Mouse (Mus musculus): ENCODE data around the gene Yju2. TPM values are rescaled to one million over a fixed set of nuclear protein-coding genes. Genes with fewer than 3 reads are reported as not detected.

Gene Yju2
- total RNA-seq, 2 experiments from 2014 or later: 14.2 to 15.0 TPM

Other genes with a start within 250 kb of the Yju2 start
- 1 to 10 TPM; 5.9 to 6.4 TPM for gene Pot1b, start 246.5 kb upstream of the Yju2 start, total RNA-seq (2021)
- gene Adgre4, start 209.1 kb upstream of the Yju2 start, total RNA-seq (2021): not detected
- 1 to 10 TPM; 6.7 to 9.1 TPM for gene Zfp119a, start 80.2 kb upstream of the Yju2 start, total RNA-seq (2021)
- gene Zfp959, start 67.0 kb upstream of the Yju2 start, total RNA-seq (2021): 1 to 10 TPM; 6.1 TPM
- gene Zfp119b, start 9.6 kb upstream of the Yju2 start, total RNA-seq (2021): 1 to 10 TPM; 2.9 to 3.6 TPM
- gene Ebi3, start 6.5 kb upstream of the Yju2 start, total RNA-seq (2021): 1 to 10 TPM; 2.0 to 3.3 TPM
- 10 to 100 TPM; 34.3 to 39.5 TPM for gene Shd, start 11.4 kb downstream of the Yju2 start, total RNA-seq (2021)
- 10 to 100 TPM; 89.9 to 97.3 TPM for gene Fsd1, start 27.4 kb downstream of the Yju2 start, total RNA-seq (2021)
- 1 to 10 TPM; 4.4 to 4.7 TPM for gene Stap2, start 46.5 kb downstream of the Yju2 start, total RNA-seq (2021)
- gene Mpnd, start 46.6 kb downstream of the Yju2 start, total RNA-seq (2021): 100 to 1,000 TPM; 102 to 120 TPM
- gene Sh3gl1, start 77.5 kb downstream of the Yju2 start, total RNA-seq (2021): 10 to 100 TPM; 51.4 to 57.8 TPM
- gene Chaf1a, start 81.3 kb downstream of the Yju2 start, total RNA-seq (2021): 1 to 10 TPM; 2.5 to 4.0 TPM
- gene Ubxn6, start 115.9 kb downstream of the Yju2 start, total RNA-seq (2021): 10 to 100 TPM; 74.4 to 89.6 TPM
- gene Hdgfl2, start 120.5 kb downstream of the Yju2 start, total RNA-seq (2021): 10 to 100 TPM; 97.6 to 97.9 TPM
- 1 to 10 TPM in 1 of 2 experiments, under 1 TPM in 1; 0.36 to 1.1 TPM for gene Plin4, start 150.7 kb downstream of the Yju2 start, total RNA-seq (2021)
- 1 to 10 TPM in 1 of 2 experiments, under 1 TPM in 1; 0.46 to 1.1 TPM for gene Plin5, start 158.5 kb downstream of the Yju2 start, total RNA-seq (2021)
- gene Lrg1, start 162.9 kb downstream of the Yju2 start, total RNA-seq (2021): 1 to 10 TPM; 1.2 to 2.8 TPM
- gene Sema6b, start 181.2 kb downstream of the Yju2 start, total RNA-seq (2021): 100 to 1,000 TPM; 135 to 144 TPM
- gene Tnfaip8l1, start 203.4 kb downstream of the Yju2 start, total RNA-seq (2021): 1 to 10 TPM; 8.3 to 9.8 TPM
- gene Mydgf, start 224.8 kb downstream of the Yju2 start, total RNA-seq (2021): 10 to 100 TPM; 47.2 to 48.0 TPM